Mouse (Mus musculus) forebrain, embryonic 16.5 days (tissue): Measurements from ENCODE around the gene Spaca6. TPM values are rescaled to one million over a fixed set of nuclear protein-coding genes. Genes with fewer than 3 reads are reported as not detected.
"Not testable (repeated sequence)": the region's sequence is repeated elsewhere in the genome, so short reads cannot be mapped to it uniquely, and the experiment has no call there.

Experiments
- ATAC-seq: fragments of 200-750 bp; cut with Nextera tagmentation; 2 replicates; pipeline ENCODE4 v1.8.0; 2017; ENCODE audit warnings: mild to moderate bottlenecking, moderate library complexity
- H3K27ac ChIP-seq: fragments of 300-500 bp; sonication (generic); 2 replicates; pipeline ENCODE4 v1.5.1; 2014; ENCODE audit warnings: low read length, control low read depth
- H3K27me3 ChIP-seq: fragments of 300-500 bp; sonication (generic); replicated peaks from 2 replicates; pipeline ENCODE4 v1.6.1; 2014; ENCODE audit warnings: low read length; ENCODE audit not compliant: control insufficient read depth, insufficient read depth
- H3K36me3 ChIP-seq: fragments of 300-500 bp; sonication (generic); 2 replicates; pipeline ENCODE4 v1.6.1; 2014; ENCODE audit not compliant: control insufficient read depth, insufficient read depth
- H3K4me1 ChIP-seq: fragments of 300-500 bp; sonication (generic); replicated peaks from 2 replicates; pipeline ENCODE4 v1.6.1; 2014; ENCODE audit warnings: low read length; ENCODE audit not compliant: control insufficient read depth, insufficient read depth
- H3K4me2 ChIP-seq: fragments of 300-500 bp; sonication (generic); 2 replicates; pipeline ENCODE4 v1.6.1; 2014; ENCODE audit warnings: mild to moderate bottlenecking, low read length, control low read depth
- H3K4me3 ChIP-seq: fragments of 300-500 bp; sonication (generic); replicated peaks from 2 replicates; pipeline ENCODE4 v1.5.1; 2014; ENCODE audit warnings: mild to moderate bottlenecking, low read length, control low read depth
- H3K9ac ChIP-seq: fragments of 300-500 bp; sonication (generic); replicated peaks from 2 replicates; pipeline ENCODE4 v1.6.1; 2014; ENCODE audit warnings: low read depth, low read length, control low read depth
- H3K9me3 ChIP-seq: fragments of 300-500 bp; sonication (generic); 2 replicates; pipeline ENCODE4 v1.6.1; 2016; ENCODE audit warnings: low read length; ENCODE audit not compliant: control insufficient read depth
- WGBS: fragments of 180-500 bp; shearing (Covaris S2); extraction: QIAGEN DNeasy Blood & Tissue Kit; methylation state at CpG from one replicate; pipeline ENCODE4 v1.1.7; 2014; 5-methylcytosine and 5-hydroxymethylcytosine counted together
- polyA plus RNA-seq: library from polyadenylated mRNA; unstranded; fragments of >200 nt; fragmentation: Nextera tagmentation; extraction: Ambion mirVana; gene quantifications from 2 replicates; pipeline ENCODE4 v1.2.1, GENCODE M21; 2015

Gene Spaca6
- polyA plus RNA-seq, 1 experiment from 2014 or later, result 30.7 TPM

DNA sequence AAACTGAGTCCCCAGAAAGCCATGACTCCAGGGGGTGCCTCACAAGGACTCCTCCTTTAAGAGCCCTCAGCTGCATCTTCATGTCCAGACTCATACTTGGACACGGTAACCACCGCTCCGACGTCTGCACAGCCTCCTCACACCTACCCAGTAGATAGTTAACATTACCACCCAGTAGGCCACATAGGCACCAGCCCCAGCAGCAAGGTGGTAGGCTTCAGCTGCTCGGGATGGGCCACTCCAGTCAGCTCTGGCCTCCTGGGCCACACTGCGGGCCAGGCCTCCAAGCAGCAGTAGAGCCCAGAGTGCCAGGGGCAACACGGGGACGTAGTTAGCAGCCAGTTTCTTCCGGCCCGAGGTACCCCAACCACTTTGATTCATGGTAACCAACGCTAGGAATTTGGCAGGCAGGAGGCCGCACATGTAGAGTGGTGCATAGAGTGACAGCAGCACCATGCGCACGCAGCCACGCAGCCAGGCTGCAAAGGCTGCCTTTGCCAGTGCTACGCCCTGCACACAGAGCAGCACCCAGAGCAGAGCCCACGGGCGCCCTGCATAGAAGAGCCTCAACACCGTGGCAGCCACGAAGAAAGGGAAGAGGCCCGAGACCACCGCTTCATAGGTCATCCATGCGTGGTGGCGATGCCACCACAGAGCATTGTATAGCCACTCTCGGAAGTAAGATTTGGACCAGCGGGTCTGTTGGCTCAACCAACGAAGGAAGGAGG, 16.7 kb downstream of the Spaca6 start:
- peak; percentile 77 for ATAC-seq
- Histone ChIP-seq H3K4me3 (no peak overlapping the region), H3K4me1 (peaks cover 3% of the 10 kb centered on the region), H3K36me3 (no peaks in the 10 kb centered on the region), H3K9ac (no peak overlapping the region), H3K4me2 (no peak overlapping the region), H3K27me3 (no peaks in the 10 kb centered on the region), H3K9me3 (no peaks in the 10 kb centered on the region), H3K27ac (no peak overlapping the region)
- 75% methylated on average over 27 of the region's 27 CpGs for WGBS

GRCm38 (mm10) chr17:17844606-17845005, 17.6 kb downstream of the Spaca6 start:
- H3K27ac ChIP-seq, H3K36me3 ChIP-seq, ATAC-seq, H3K9me3 ChIP-seq, H3K27me3 ChIP-seq, H3K4me3 ChIP-seq, H3K4me1 ChIP-seq, H3K4me2 ChIP-seq, H3K9ac ChIP-seq: not testable (repeated sequence)
- WGBS, result 86% methylated on average over 3 of the region's 3 CpGs

GRCm38 (mm10) chr17:17845187-17846027, 18.4 kb downstream of the Spaca6 start:
- H3K27me3 ChIP-seq, result no peaks in the 10 kb centered on the region
- H3K9me3 ChIP-seq, result no peaks in the 10 kb centered on the region
- no peaks in the 10 kb centered on the region for H3K36me3 ChIP-seq
- no peak overlapping the region for H3K4me3 ChIP-seq
- no peak overlapping the region for H3K9ac ChIP-seq
- WGBS, result 69% methylated on average over 10 of the region's 10 CpGs
- no peak overlapping the region for H3K4me2 ChIP-seq
- H3K4me1 ChIP-seq, result peaks cover 4% of the 10 kb centered on the region; the same call in 1 of the 2 replicates
- no peak for ATAC-seq
- no peak overlapping the region for H3K27ac ChIP-seq

DNA sequence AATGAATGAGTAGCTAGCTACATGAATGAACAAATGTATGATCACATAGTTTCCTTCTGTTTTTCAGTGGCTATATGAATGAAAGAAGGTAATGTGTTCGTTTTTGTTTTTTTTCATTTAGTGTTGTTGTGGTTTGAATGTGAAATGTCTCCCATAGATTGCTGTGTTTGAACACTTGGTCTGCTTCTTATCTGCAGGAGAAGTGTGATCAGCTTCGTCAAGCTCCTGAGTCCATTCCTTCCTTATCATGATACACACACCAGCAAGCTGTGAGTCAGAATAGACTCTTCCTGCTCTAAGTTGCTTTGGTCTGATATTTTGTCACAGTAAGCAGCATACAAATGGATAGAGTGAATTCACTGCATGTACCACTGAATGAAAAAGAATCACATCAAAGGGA, 22.0 kb downstream of the Spaca6 start:
- no peak for ATAC-seq
- 85% methylated on average over 2 of the region's 2 CpGs for WGBS
- no peaks in the 10 kb centered on the region for H3K27me3 ChIP-seq
- H3K4me2 ChIP-seq, result no peak overlapping the region
- no peak overlapping the region for H3K9ac ChIP-seq
- no peak overlapping the region for H3K27ac ChIP-seq
- peaks cover 4% of the 10 kb centered on the region; the same call in 1 of the 2 replicates for H3K4me1 ChIP-seq
- H3K9me3 ChIP-seq, result no peaks in the 10 kb centered on the region
- H3K36me3 ChIP-seq, result no peaks in the 10 kb centered on the region
- no peak overlapping the region for H3K4me3 ChIP-seq

DNA sequence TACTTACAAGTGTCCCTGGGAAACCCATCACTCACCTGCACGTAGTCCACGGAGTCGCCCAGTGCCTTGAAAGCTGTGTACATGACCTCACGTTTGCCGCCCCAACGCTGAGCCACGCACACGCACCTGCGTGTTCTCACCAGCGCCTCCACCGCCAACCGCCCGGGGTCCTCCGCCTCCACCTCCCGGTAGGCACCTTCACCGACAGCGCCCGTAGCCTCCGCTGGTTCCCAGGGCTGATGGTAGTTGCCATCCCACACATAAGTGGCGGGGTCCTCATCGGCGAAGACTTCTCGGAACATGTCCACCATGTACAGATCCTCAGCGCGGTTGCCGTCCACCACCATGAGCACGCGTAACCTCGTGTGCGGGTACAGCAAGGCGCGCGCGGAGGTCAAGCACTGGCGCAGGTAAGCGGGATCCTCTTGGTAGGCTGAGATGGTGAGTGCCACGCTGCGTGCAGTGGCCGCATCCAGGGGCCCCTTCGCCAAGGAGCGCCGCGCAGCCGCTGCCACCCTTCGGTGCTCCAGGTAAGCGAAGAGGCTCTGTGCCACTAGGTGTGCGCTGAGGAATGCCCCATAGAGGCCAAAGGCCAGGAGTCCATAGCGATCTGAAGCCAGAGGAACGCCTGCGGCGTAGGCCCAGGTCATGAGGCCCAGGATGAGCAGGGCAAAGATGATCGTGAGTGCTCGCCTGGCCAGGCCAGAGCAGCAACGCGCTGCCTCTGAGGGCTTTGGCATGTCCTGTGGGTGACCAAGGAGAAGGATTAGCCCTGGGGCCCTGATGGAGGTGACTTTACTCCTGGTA, 23.2 kb downstream of the Spaca6 start:
- Histone ChIP-seq H3K9ac (0 out of 2 replicates have a peak overlapping the region, but pooled peaks have one; percentile 17), H3K27ac (no peak overlapping the region), H3K4me1 (peaks cover 4% of the 10 kb centered on the region; the same call in 1 of the 2 replicates), H3K36me3 (no peaks in the 10 kb centered on the region), H3K4me2 (peak overlapping the region; percentile 32), H3K27me3 (no peaks in the 10 kb centered on the region), H3K4me3 (peak overlapping the region; percentile 19), H3K9me3 (no peaks in the 10 kb centered on the region)
- WGBS, result 24% methylated on average over 55 of the region's 55 CpGs
- peak; percentile 41 for ATAC-seq

GRCm38 (mm10) chr17:17855064-17855838, 28.3 kb downstream of the Spaca6 start, which contains the start of gene Has1:
Gene Has1 (minus strand): TSS chr17:17855205.
- Histone ChIP-seq H3K4me2 (no peak within 1 kb of the TSS), H3K4me3 (no peak within 1 kb of the TSS), H3K27ac (no peak within 1 kb of the TSS), H3K9ac (no peak within 1 kb of the TSS), H3K27me3 (no peaks in the 10 kb centered on the region), H3K4me1 (peaks cover under 1% of the 10 kb centered on the region; the same call in 1 of the 2 replicates), H3K9me3 (no peaks in the 10 kb centered on the region), H3K36me3 (no peaks in the 10 kb centered on the region)
- WGBS, result 70% methylated on average over 8 of the region's 8 CpGs
- no peak for ATAC-seq

- H3K4me3 ChIP-seq, result no peak overlapping the region
- H3K4me2 ChIP-seq, result no peak overlapping the region
- no peak for ATAC-seq
Measured at GRCm38 (mm10) chr17:17856612-17857011, 29.7 kb downstream of the Spaca6 start.

DNA sequence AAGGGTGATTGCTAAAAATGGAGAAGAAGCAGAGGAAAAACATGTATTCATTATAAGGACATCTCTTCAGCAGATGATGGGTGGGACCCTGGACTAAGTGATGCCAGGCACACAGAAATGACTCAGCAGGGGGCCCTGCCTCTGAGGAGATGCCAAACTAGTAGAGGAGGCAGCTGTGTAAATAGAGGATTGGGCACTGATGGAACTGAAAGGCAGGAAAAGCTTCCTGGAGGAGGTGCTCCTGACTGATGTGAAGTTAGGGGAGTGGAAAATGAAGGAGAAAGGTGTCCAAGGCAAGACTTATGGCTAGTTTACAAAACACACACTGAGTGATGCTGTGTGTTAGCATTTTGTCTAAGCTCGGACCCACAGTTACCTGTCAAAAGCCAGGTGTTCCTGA, 30.5 kb downstream of the Spaca6 start:
- Histone ChIP-seq H3K4me2 (no peak overlapping the region), H3K9me3 (no peaks in the 10 kb centered on the region), H3K9ac (no peak overlapping the region), H3K27ac (no peak overlapping the region), H3K4me3 (no peak overlapping the region), H3K36me3 (no peaks in the 10 kb centered on the region), H3K4me1 (no peaks in the 10 kb centered on the region), H3K27me3 (no peaks in the 10 kb centered on the region)
- WGBS, result 92% methylated on average over 1 of the region's 1 CpGs
- no peak for ATAC-seq

More at GRCm38 (mm10) chr17:17856612-17857011, 29.7 kb downstream of the Spaca6 start:
- H3K4me1 ChIP-seq, result no peaks in the 10 kb centered on the region
- H3K9ac ChIP-seq, result no peak overlapping the region
- no peaks in the 10 kb centered on the region for H3K9me3 ChIP-seq
- WGBS, result 97% methylated on average over 1 of the region's 1 CpGs
- H3K36me3 ChIP-seq, result no peaks in the 10 kb centered on the region
- H3K27ac ChIP-seq, result no peak overlapping the region
- no peaks in the 10 kb centered on the region for H3K27me3 ChIP-seq
